In genomic region chr12:52308628-52309027, GRCm38 (mm10) we compare ENCODE assay signal across 28 mouse cellular contexts.
A peak's percentile ranks its signal among the peaks of the same experiment; 100 is the strongest.
DNase-seq lines count a peak whose midpoint lies in the region; ATAC-seq and TF ChIP-seq lines count a peak whose summit lies in the region.
"Had no signal": no experiment of that assay in that cellular context is flagged by ENCODE, and none has a peak within 500 bp of the region (broad histone marks: within the 10 kb centered on the region; RNA-seq: fewer than 3 reads in every experiment).

No protein-coding gene starts in this region.

- no peaks in the 10 kb centered on the region for H3K9me3 ChIP-seq in intestine, postnatal 0 days (ENCODE audit: control insufficient read depth)
- H3K9me3 ChIP-seq in intestine, embryonic 15.5 days, result no peaks in the 10 kb centered on the region
- H3K9me3 ChIP-seq in lung, embryonic 14.5 days (ENCODE audit: low read depth, low read length), result no peaks in the 10 kb centered on the region
- H3K9me3 ChIP-seq in midbrain, embryonic 11.5 days (ENCODE audit: control insufficient read depth, low read length), result no peaks in the 10 kb centered on the region; the same call in 1 of the 2 replicates
- peaks cover 9% of the 10 kb centered on the region for H3K9me3 ChIP-seq in midbrain, embryonic 10.5 days (replicated peaks)
- H3K9me3 ChIP-seq: G1E; hindbrain, embryonic 12.5 days; hindbrain, embryonic 15.5 days had no signal

- peak; percentile 27 for DNase-seq in lung, embryonic 14.5 days
- DNase-seq in lung, postnatal 25 days (ENCODE audit: low spot score), result no peak
- peak; percentile 26 for DNase-seq in midbrain, embryonic 11.5 days (ENCODE audit: low spot score, missing footprints)
- no peak for DNase-seq in midbrain, embryonic 10.5 days (ENCODE audit: low spot score)
- DNase-seq: adrenal gland, postnatal 10 days; adrenal gland, postnatal 36 days; B cell, adult 2 months; cerebellum, adult 11 months; cerebellum, adult 2 months; cerebellum, postnatal 10 days; cerebellum, postnatal 36 days; embryo, embryonic 11 days; forebrain, postnatal 0 days; gastrocnemius, adult 2 months; gastrocnemius, postnatal 14 days; heart, adult 11 months had no signal

- no peaks in the 10 kb centered on the region for H3K4me1 ChIP-seq in intestine, postnatal 0 days (replicated peaks; ENCODE audit: control insufficient read depth, insufficient read depth, low read length)
- no peaks in the 10 kb centered on the region for H3K4me1 ChIP-seq in intestine, embryonic 15.5 days (replicated peaks)
- H3K4me1 ChIP-seq in lung, embryonic 14.5 days (ENCODE audit: insufficient read depth), result no peaks in the 10 kb centered on the region
- H3K4me1 ChIP-seq in midbrain, embryonic 11.5 days (ENCODE audit: control insufficient read depth, insufficient read depth, low read length), result no peaks in the 10 kb centered on the region
- H3K4me1 ChIP-seq in midbrain, embryonic 10.5 days, result no peaks in the 10 kb centered on the region
- H3K4me1 ChIP-seq: embryonic facial prominence, embryonic 13.5 days; forebrain, embryonic 13.5 days; hindbrain, embryonic 12.5 days; hindbrain, embryonic 15.5 days had no signal

- no peaks in the 10 kb centered on the region for H3K27me3 ChIP-seq in intestine, postnatal 0 days (replicated peaks; ENCODE audit: control insufficient read depth, insufficient read depth, low read length)
- H3K27me3 ChIP-seq in intestine, embryonic 15.5 days (replicated peaks), result no peaks in the 10 kb centered on the region
- no peaks in the 10 kb centered on the region for H3K27me3 ChIP-seq in lung, embryonic 14.5 days (ENCODE audit: insufficient read depth, low read length)
- no peaks in the 10 kb centered on the region for H3K27me3 ChIP-seq in midbrain, embryonic 11.5 days (ENCODE audit: control insufficient read depth, insufficient read depth, low read length)
- no peaks in the 10 kb centered on the region for H3K27me3 ChIP-seq in midbrain, embryonic 10.5 days (ENCODE audit: low read depth, poor library complexity, severe bottlenecking)
- H3K27me3 ChIP-seq: CH12.LX; embryonic facial prominence, embryonic 13.5 days; forebrain, embryonic 13.5 days; hindbrain, embryonic 12.5 days; hindbrain, embryonic 15.5 days; Patski had no signal

- no peak overlapping the region for H3K4me3 ChIP-seq in intestine, postnatal 0 days (ENCODE audit: low read depth, low read length)
- H3K4me3 ChIP-seq in intestine, embryonic 15.5 days (replicated peaks), result no peak overlapping the region
- no peak overlapping the region for H3K4me3 ChIP-seq in lung, embryonic 14.5 days (ENCODE audit: low read depth, low read length)
- H3K4me3 ChIP-seq in midbrain, embryonic 11.5 days (ENCODE audit: low read depth, low read length), result no peak overlapping the region
- no peak overlapping the region for H3K4me3 ChIP-seq in midbrain, embryonic 10.5 days
- H3K4me3 ChIP-seq: embryonic facial prominence, embryonic 10.5 days; embryonic facial prominence, embryonic 13.5 days; erythroblast, embryonic 14.5 days; forebrain, embryonic 13.5 days; gastrocnemius, adult 2 months; hindbrain, embryonic 12.5 days; hindbrain, embryonic 15.5 days had no signal

- H3K4me2 ChIP-seq in intestine, postnatal 0 days (replicated peaks; ENCODE audit: low read depth), result no peak overlapping the region
- H3K4me2 ChIP-seq in intestine, embryonic 15.5 days (replicated peaks), result no peak overlapping the region
- no peak overlapping the region for H3K4me2 ChIP-seq in lung, embryonic 14.5 days
- H3K4me2 ChIP-seq in midbrain, embryonic 11.5 days, result no peak overlapping the region
- H3K4me2 ChIP-seq: embryonic facial prominence, embryonic 13.5 days; forebrain, embryonic 13.5 days; heart, embryonic 11.5 days; hindbrain, embryonic 12.5 days; hindbrain, embryonic 15.5 days had no signal

- H3K36me3 ChIP-seq in intestine, postnatal 0 days (ENCODE audit: control insufficient read depth, insufficient read depth), result no peaks in the 10 kb centered on the region
- no peaks in the 10 kb centered on the region for H3K36me3 ChIP-seq in intestine, embryonic 15.5 days
- H3K36me3 ChIP-seq in lung, embryonic 14.5 days (ENCODE audit: insufficient read depth), result no peaks in the 10 kb centered on the region
- no peaks in the 10 kb centered on the region for H3K36me3 ChIP-seq in midbrain, embryonic 11.5 days (ENCODE audit: control insufficient read depth, insufficient read depth, low read length)
- H3K36me3 ChIP-seq in midbrain, embryonic 10.5 days, result 0 out of 2 replicates have a peak, but pooled peaks cover 3% of the 10 kb centered on the region
- H3K36me3 ChIP-seq: embryonic facial prominence, embryonic 10.5 days; embryonic facial prominence, embryonic 13.5 days; hindbrain, embryonic 12.5 days; hindbrain, embryonic 15.5 days had no signal

- no peak for TF ChIP-seq CTCF in intestine, postnatal 0 days (IDR thresholded peaks at IDR 0.05; ENCODE audit: low read depth)
- TF ChIP-seq CTCF in lung, embryonic 14.5 days (IDR thresholded peaks at IDR 0.05; ENCODE audit: low read depth), result no peak

- no peak overlapping the region for H3K27ac ChIP-seq in intestine, postnatal 0 days (ENCODE audit: low read depth, low read length)
- H3K27ac ChIP-seq in intestine, embryonic 15.5 days, result no peak overlapping the region
- no peak overlapping the region for H3K27ac ChIP-seq in lung, embryonic 14.5 days (ENCODE audit: low read depth)
- H3K27ac ChIP-seq in midbrain, embryonic 11.5 days (ENCODE audit: low read depth, low read length), result no peak overlapping the region
- H3K27ac ChIP-seq in midbrain, embryonic 10.5 days (replicated peaks), result no peak overlapping the region
- H3K27ac ChIP-seq: embryonic facial prominence, embryonic 10.5 days; embryonic facial prominence, embryonic 13.5 days; forebrain, embryonic 13.5 days; gastrocnemius, adult 2 months; hindbrain, embryonic 12.5 days; hindbrain, embryonic 15.5 days had no signal

- ATAC-seq in intestine, postnatal 0 days, result peak; percentile 56; the same call in 1 of the 2 replicates
- ATAC-seq in intestine, embryonic 15.5 days, result no peak
- no peak for ATAC-seq in lung, embryonic 14.5 days (ENCODE audit: insufficient read depth)
- no peak for ATAC-seq in midbrain, embryonic 11.5 days (ENCODE audit: low FRiP score)
- ATAC-seq: forebrain, embryonic 13.5 days; forebrain, postnatal 0 days; Patski had no signal

- H3K9ac ChIP-seq in intestine, postnatal 0 days (ENCODE audit: low read depth, low read length), result no peak overlapping the region
- H3K9ac ChIP-seq in intestine, embryonic 15.5 days, result no peak overlapping the region
- H3K9ac ChIP-seq in lung, embryonic 14.5 days, result no peak overlapping the region
- no peak overlapping the region for H3K9ac ChIP-seq in midbrain, embryonic 11.5 days (ENCODE audit: low read length)
- H3K9ac ChIP-seq: embryonic facial prominence, embryonic 13.5 days; forebrain, embryonic 13.5 days; forebrain, postnatal 0 days; hindbrain, embryonic 12.5 days; hindbrain, embryonic 15.5 days had no signal

- WGBS in intestine, postnatal 0 days, result 82% methylated on average over 7 of the region's 7 CpGs
- 84% methylated on average over 7 of the region's 7 CpGs for WGBS in intestine, embryonic 15.5 days
- WGBS in lung, embryonic 14.5 days, result 72% methylated on average over 7 of the region's 7 CpGs
- WGBS in midbrain, embryonic 11.5 days, result 91% methylated on average over 7 of the region's 7 CpGs
- WGBS in midbrain, embryonic 10.5 days, result 93% methylated on average over 7 of the region's 7 CpGs

Comparison
In these comparisons a context has a peak if more than half of its experiments do, and no peak if none do; other contexts are left out.
1. DNase-seq: peak in lung, embryonic 14.5 days (single experiment) and midbrain, embryonic 11.5 days (single experiment); none in lung, postnatal 25 days (single experiment) and midbrain, embryonic 10.5 days (single experiment).